Mouse (Mus musculus): ENCODE measurements around the gene Mroh9. TPM values are rescaled to one million over a fixed set of nuclear protein-coding genes. Genes with fewer than 3 reads are reported as not detected.

Gene Mroh9
- not detected in 2 replicates for polyA plus RNA-seq (2016; fragmentation: Nextera tagmentation; extraction: Ambion mirVana)

GRCm38 (mm10) chr1:163085570-163085969 lies at the start of gene Mroh9:
Gene Mroh9, minus strand, starts transcription at chr1:163085670.
- no peaks in the 10 kb centered on the region for H3K27me3 ChIP-seq (replicated peaks)
- no peak within 1 kb of the TSS for H3K4me3 ChIP-seq
- no peaks in the 10 kb centered on the region for H3K36me3 ChIP-seq
- H3K4me1 ChIP-seq, result no peaks in the 10 kb centered on the region
- H3K27ac ChIP-seq, result no peak within 1 kb of the TSS
- no peak within 1 kb of the TSS for H3K4me2 ChIP-seq (replicated peaks)
- 91% methylated on average over 2 of the region's 2 CpGs for WGBS
- ATAC-seq (ENCODE audit: low FRiP score, low read depth), result no peak
- no peak within 1 kb of the TSS for H3K9ac ChIP-seq
- no peaks in the 10 kb centered on the region for H3K9me3 ChIP-seq

DNA sequence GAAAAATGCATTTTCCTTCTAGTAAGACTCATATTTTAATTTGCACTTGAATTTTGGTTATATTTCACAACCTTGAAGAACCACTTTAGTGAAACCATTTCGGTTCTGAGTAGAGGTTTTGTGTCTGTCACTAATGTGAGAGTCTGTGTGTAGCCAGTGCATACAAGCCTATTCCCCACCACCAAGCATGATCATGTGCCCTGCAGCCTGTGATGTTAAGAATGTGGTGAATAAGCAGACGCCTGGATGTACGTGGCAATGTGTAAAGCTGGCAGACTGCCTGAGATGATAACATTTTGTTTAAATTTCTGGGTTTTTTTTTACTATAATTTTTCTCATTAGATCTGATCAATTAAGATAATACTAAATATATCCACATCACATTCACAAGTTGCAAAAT lies 44.5 kb upstream of the Mroh9 start:
- H3K27ac ChIP-seq, result no peak overlapping the region
- no peak overlapping the region for H3K4me3 ChIP-seq
- WGBS, result 79% methylated on average over 3 of the region's 3 CpGs
- H3K9me3 ChIP-seq, result no peaks in the 10 kb centered on the region
- no peak overlapping the region for H3K4me2 ChIP-seq (replicated peaks)
- H3K36me3 ChIP-seq, result no peaks in the 10 kb centered on the region
- ATAC-seq (ENCODE audit: low FRiP score, low read depth), result no peak
- no peaks in the 10 kb centered on the region for H3K27me3 ChIP-seq (replicated peaks)
- H3K9ac ChIP-seq, result no peak overlapping the region
- H3K4me1 ChIP-seq, result no peaks in the 10 kb centered on the region

GRCm38 (mm10) chr1:163129129-163129900 lies 43.8 kb upstream of the Mroh9 start:
- H3K9ac ChIP-seq, result no peak overlapping the region
- no peak overlapping the region for H3K4me2 ChIP-seq (replicated peaks)
- H3K4me3 ChIP-seq, result no peak overlapping the region
- no peaks in the 10 kb centered on the region for H3K27me3 ChIP-seq (replicated peaks)
- ATAC-seq (ENCODE audit: low FRiP score, low read depth), result no peak
- H3K4me1 ChIP-seq, result no peaks in the 10 kb centered on the region
- H3K36me3 ChIP-seq, result no peaks in the 10 kb centered on the region
- no peak overlapping the region for H3K27ac ChIP-seq
- WGBS, result 81% methylated on average over 9 of the region's 9 CpGs
- H3K9me3 ChIP-seq, result no peaks in the 10 kb centered on the region

DNA sequence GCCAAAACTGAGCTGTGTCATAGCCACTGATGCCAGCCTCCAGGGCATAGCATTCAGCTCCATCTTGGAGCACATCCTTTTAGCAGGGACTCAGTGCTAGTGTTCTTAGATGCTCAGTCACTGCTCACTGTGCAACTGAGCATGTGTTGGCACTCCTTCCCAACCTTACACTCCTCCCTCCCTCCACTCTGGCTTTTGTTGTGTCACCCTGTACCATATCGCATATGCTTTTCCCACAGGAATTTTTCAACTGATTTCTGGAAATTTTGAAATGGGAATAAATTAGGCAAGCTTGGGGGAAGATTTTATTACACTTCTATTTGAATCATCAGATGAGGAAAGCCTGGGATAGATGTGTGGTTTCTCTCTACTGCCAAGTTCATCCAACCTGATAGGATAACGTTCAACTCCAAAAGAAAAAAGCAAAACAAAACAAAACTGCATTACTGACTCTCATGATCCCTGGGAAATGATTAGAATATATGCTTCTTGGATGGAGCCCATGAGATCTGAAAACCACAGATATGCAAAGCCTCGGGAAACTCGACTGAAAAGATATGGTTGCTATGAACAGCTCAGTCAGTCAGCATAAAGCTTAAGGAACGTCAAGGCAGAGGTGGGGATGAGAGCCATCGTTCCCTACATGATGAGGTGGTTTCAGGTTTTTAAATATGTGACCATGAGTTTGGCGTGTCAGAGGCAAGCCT lies 40.9 kb upstream of the Mroh9 start:
- no peaks in the 10 kb centered on the region for H3K9me3 ChIP-seq
- H3K4me3 ChIP-seq, result no peak overlapping the region
- no peak overlapping the region for H3K4me2 ChIP-seq (replicated peaks)
- no peak overlapping the region for H3K27ac ChIP-seq
- no peak for ATAC-seq (ENCODE audit: low FRiP score, low read depth)
- no peaks in the 10 kb centered on the region for H3K27me3 ChIP-seq (replicated peaks)
- H3K36me3 ChIP-seq, result no peaks in the 10 kb centered on the region
- no peaks in the 10 kb centered on the region for H3K4me1 ChIP-seq
- 92% methylated on average over 7 of the region's 7 CpGs for WGBS
- no peak overlapping the region for H3K9ac ChIP-seq

DNA sequence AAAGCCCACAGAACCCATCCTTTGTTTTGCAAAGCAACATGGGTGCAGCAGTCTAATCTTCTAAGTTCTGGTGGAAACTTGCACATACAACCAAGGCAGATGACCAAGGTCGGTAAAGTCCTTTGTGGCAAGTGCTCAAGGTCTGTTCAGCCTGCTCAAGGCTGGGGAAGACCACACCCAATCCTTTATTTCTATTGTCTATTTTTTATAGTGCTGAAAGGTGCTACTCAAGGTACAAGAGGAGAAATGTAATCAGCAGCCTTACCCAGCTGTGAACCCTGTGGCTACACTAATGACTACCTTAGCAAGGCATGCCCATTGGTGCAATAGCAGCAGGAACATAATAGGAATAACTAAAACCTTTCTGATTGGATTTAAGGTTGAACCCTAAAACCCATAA lies 36.9 kb upstream of the Mroh9 start:
- Histone ChIP-seq H3K4me1 (no peaks in the 10 kb centered on the region), H3K4me2 (replicated peaks) (no peak overlapping the region), H3K27ac (no peak overlapping the region), H3K27me3 (replicated peaks) (no peaks in the 10 kb centered on the region), H3K36me3 (no peaks in the 10 kb centered on the region), H3K9ac (no peak overlapping the region), H3K9me3 (no peaks in the 10 kb centered on the region), H3K4me3 (no peak overlapping the region)
- ATAC-seq (ENCODE audit: low FRiP score, low read depth), result no peak
- WGBS, result 91% methylated on average over 1 of the region's 1 CpGs

DNA sequence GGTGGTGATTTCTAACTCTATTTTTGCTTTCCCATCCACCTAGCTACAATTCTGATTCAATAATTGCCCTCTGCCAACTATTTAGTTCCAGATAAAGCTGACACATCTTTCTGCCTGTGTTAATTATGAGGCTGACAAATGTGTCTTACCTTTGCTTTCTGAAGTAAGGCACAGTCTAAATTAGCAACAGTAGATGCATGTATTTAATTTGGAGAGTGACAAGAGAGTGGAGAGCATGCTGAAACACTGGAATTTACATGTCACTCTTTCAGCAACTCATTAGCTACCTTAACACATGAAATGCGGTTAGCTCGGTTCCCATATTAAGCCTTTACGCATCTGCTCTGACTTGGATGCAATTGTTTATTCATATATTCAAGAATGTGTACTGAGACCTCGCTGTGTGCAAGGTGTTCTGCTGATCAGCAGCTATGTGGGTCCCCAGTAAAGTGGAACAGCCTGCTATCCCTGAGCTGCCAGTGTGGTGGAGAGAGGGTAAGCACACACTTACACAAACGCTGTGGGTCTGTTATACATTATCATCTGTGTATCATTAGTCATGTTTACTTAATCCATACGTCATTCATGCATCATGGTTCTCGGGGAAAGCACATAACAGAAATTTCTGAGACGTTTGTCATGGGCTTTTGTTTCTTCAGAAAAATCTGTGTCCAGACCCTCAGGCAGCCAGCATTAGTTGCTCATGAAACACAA lies 28.1 kb upstream of the Mroh9 start:
- no peaks in the 10 kb centered on the region for H3K36me3 ChIP-seq
- H3K4me3 ChIP-seq, result no peak overlapping the region
- H3K4me1 ChIP-seq, result no peaks in the 10 kb centered on the region
- no peak overlapping the region for H3K9ac ChIP-seq
- H3K27ac ChIP-seq, result no peak overlapping the region
- no peaks in the 10 kb centered on the region for H3K27me3 ChIP-seq (replicated peaks)
- H3K4me2 ChIP-seq (replicated peaks), result no peak overlapping the region
- ATAC-seq (ENCODE audit: low FRiP score, low read depth), result no peak
- WGBS, result 78% methylated on average over 8 of the region's 8 CpGs
- H3K9me3 ChIP-seq, result no peaks in the 10 kb centered on the region

- ATAC-seq (ENCODE audit: low FRiP score, low read depth), result no peak
- H3K27me3 ChIP-seq (replicated peaks), result no peaks in the 10 kb centered on the region
- H3K4me2 ChIP-seq (replicated peaks), result no peak overlapping the region
- WGBS, result 94% methylated on average over 4 of the region's 4 CpGs
- no peaks in the 10 kb centered on the region for H3K36me3 ChIP-seq
- no peaks in the 10 kb centered on the region for H3K4me1 ChIP-seq
- no peak overlapping the region for H3K9ac ChIP-seq
- no peak overlapping the region for H3K27ac ChIP-seq
- no peak overlapping the region for H3K4me3 ChIP-seq
- no peaks in the 10 kb centered on the region for H3K9me3 ChIP-seq
Observed at GRCm38 (mm10) chr1:163112482-163113164, 27.2 kb upstream of the Mroh9 start.

- Histone ChIP-seq H3K9ac (no peak overlapping the region), H3K4me3 (no peak overlapping the region), H3K9me3 (no peaks in the 10 kb centered on the region), H3K4me1 (no peaks in the 10 kb centered on the region), H3K27ac (no peak overlapping the region), H3K36me3 (no peaks in the 10 kb centered on the region), H3K4me2 (replicated peaks) (no peak overlapping the region), H3K27me3 (replicated peaks) (no peaks in the 10 kb centered on the region)
- WGBS, result 66% methylated on average over 1 of the region's 1 CpGs
- ATAC-seq (ENCODE audit: low FRiP score, low read depth), result no peak
Observed at GRCm38 (mm10) chr1:163104960-163105359, 19.5 kb upstream of the Mroh9 start.

GRCm38 (mm10) chr1:163091438-163092155 lies 6.1 kb upstream of the Mroh9 start:
- no peak overlapping the region for H3K4me2 ChIP-seq (replicated peaks)
- no peak overlapping the region for H3K9ac ChIP-seq
- H3K27ac ChIP-seq, result no peak overlapping the region
- WGBS, result 64% methylated on average over 10 of the region's 10 CpGs
- H3K27me3 ChIP-seq (replicated peaks), result no peaks in the 10 kb centered on the region
- H3K9me3 ChIP-seq, result no peaks in the 10 kb centered on the region
- no peak overlapping the region for H3K4me3 ChIP-seq
- no peaks in the 10 kb centered on the region for H3K36me3 ChIP-seq
- ATAC-seq (ENCODE audit: low FRiP score, low read depth), result peak; percentile 53; the same call in 1 of the 2 replicates
- H3K4me1 ChIP-seq, result no peaks in the 10 kb centered on the region

DNA sequence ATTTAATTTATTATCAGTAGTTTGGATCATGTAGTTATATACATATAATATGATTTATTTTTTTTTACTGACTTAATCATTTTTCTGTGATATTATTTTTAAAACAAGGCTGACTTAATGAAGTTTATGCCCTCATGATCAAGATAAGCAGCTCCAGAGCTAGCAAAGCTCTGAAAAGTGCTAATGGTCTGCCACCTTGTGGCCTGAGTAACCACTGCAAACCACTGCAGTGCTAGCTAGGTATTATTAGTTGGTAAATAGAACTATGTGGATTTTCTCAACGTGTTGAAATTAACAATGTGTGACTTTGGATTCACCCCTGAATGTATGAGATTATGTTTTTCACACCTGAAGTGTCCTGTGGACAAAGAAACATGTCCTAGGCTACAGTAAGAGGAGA lies 15.0 kb downstream of the Mroh9 start:
- Histone ChIP-seq H3K4me2 (replicated peaks) (no peak overlapping the region), H3K4me1 (no peaks in the 10 kb centered on the region), H3K9me3 (no peaks in the 10 kb centered on the region), H3K36me3 (no peaks in the 10 kb centered on the region), H3K9ac (no peak overlapping the region), H3K4me3 (no peak overlapping the region), H3K27ac (no peak overlapping the region), H3K27me3 (replicated peaks) (no peaks in the 10 kb centered on the region)
- peak; percentile 56; the same call in 1 of the 2 replicates for ATAC-seq (ENCODE audit: low FRiP score, low read depth)
- WGBS, result 6% methylated on average over 1 of the region's 1 CpGs

GRCm38 (mm10) chr1:163060381-163060780 lies 25.1 kb downstream of the Mroh9 start:
- Histone ChIP-seq H3K4me2 (replicated peaks) (no peak overlapping the region), H3K36me3 (no peaks in the 10 kb centered on the region), H3K27me3 (replicated peaks) (no peaks in the 10 kb centered on the region), H3K4me3 (no peak overlapping the region), H3K4me1 (no peaks in the 10 kb centered on the region), H3K9me3 (no peaks in the 10 kb centered on the region), H3K9ac (no peak overlapping the region), H3K27ac (no peak overlapping the region)
- no peak for ATAC-seq (ENCODE audit: low FRiP score, low read depth)
- 83% methylated on average over 3 of the region's 3 CpGs for WGBS
